Mouse (Mus musculus) cerebellum, adult 2 months (tissue): Measurements from ENCODE around the gene Slc24a1.

ENCODE experiments used
- CTCF ChIP-seq: fragments of 200-500 bp; IDR thresholded peaks from 2 replicates; pipeline ENCODE4 v1.5.1; 2011; ENCODE audit warnings: low read depth, mild to moderate bottlenecking, control low read depth, low read length, moderate library complexity, borderline replicate concordance; ENCODE audit not compliant: insufficient read depth
- POLR2A ChIP-seq: fragments of 200-500 bp; IDR thresholded peaks from 2 replicates; pipeline ENCODE4 v1.6.1; 2011; ENCODE audit warnings: low read length, control low read depth, borderline replicate concordance; ENCODE audit not compliant: insufficient read depth

DNA sequence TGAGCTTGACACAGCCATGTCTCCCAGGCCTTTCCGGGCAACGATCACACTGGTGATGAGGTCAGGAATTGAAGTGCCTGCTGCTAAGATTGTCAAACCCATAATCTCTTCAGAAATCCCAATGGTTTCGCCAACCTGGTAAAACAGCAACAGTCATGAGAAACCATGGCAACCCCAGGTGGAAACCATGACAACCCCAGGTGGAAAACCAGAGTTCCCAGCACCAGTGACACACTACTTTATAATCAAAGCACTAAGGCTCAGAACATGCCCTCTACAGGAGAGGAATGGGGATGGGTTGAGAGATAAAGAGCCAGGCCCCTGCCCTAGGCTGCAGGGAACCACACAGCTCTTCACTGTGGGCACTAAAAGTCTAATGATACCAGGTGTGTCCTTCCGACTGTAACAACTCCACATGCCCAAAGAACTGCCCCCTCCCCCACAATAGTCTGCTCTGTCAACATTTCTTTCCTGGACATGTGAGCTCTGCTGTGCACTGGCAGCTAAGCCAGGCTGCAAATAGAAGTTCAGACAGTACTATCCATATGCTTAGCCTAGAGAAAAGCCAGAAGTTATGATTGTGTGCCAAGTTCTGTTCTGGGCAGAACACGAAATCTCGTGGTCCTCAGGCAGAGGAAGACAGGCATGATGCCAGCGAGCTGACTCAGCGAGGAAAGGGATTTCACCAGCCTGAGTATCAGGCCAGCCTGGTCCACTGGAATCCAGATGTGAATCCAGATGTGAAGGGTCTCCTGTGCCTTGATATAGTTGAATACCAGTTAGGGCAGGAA lies 25.0 kb downstream of the Slc24a1 start:
- TF ChIP-seq CTCF (no peak), POLR2A (no peak)
